Mouse (Mus musculus) myocyte (in vitro differentiated cells): ENCODE measurements around the gene Epc2. TPM values are rescaled to one million over a fixed set of nuclear protein-coding genes. Genes with fewer than 3 reads are reported as not detected.

ENCODE experiments used
- H3K27me3 ChIP-seq: one replicate; pipeline ENCODE4 v1.6.1; 2011; ENCODE audit not compliant: control insufficient read depth, insufficient read depth, insufficient read length
- H3K36me3 ChIP-seq: one replicate; pipeline ENCODE4 v1.6.1; 2011; ENCODE audit not compliant: control insufficient read depth, insufficient read depth
- H3K4me2 ChIP-seq: one replicate; pipeline ENCODE4 v1.6.1; 2011; ENCODE audit warnings: low read depth, control low read depth
- H3K4me3 ChIP-seq: one replicate; pipeline ENCODE4 v1.5.1; 2011; ENCODE audit warnings: mild to moderate bottlenecking, control low read depth, moderate library complexity
- H3K79me2 ChIP-seq: one replicate; pipeline ENCODE4 v1.6.1; 2011; ENCODE audit not compliant: control insufficient read depth, insufficient read depth
- H3ac ChIP-seq: one replicate; pipeline ENCODE4 v1.6.1; 2011; ENCODE audit not compliant: control insufficient read depth, insufficient read length
- CEBPB ChIP-seq: IDR thresholded peaks from 2 replicates; pipeline ENCODE4 v1.6.1; 2011; ENCODE audit warnings: mild to moderate bottlenecking, moderate library complexity; ENCODE audit not compliant: poor library complexity, insufficient read depth, severe bottlenecking
- E2F4 ChIP-seq: IDR thresholded peaks from one replicate; pipeline ENCODE4 v1.6.1; 2011; ENCODE audit warnings: mild to moderate bottlenecking, control low read depth, moderate library complexity; ENCODE audit not compliant: insufficient read depth
- MAX ChIP-seq: IDR thresholded peaks from one replicate; pipeline ENCODE4 v1.6.1; 2011; ENCODE audit warnings: low read depth, mild to moderate bottlenecking, control low read depth
- MYOD1 ChIP-seq, 3 experiments: IDR thresholded peaks; one replicate each; pipeline ENCODE4 v1.6.1; 2011; ENCODE audit warnings: control low read depth in 2 of 3, low read depth in 2 of 3, mild to moderate bottlenecking in 2 of 3, moderate library complexity in 1 of 3; ENCODE audit not compliant: insufficient read length in 2 of 3, control insufficient read depth in 1 of 3
- MYOG ChIP-seq, 3 experiments: IDR thresholded peaks; one replicate each; pipeline ENCODE4 v1.6.1; 2011; ENCODE audit warnings: control low read depth in 2 of 3, low read depth in 2 of 3, mild to moderate bottlenecking in 2 of 3; ENCODE audit not compliant: insufficient read length in 2 of 3, control insufficient read depth in 1 of 3, insufficient read depth in 1 of 3
- POLR2A ChIP-seq: IDR thresholded peaks from one replicate; pipeline ENCODE4 v1.6.1; 2011; ENCODE audit warnings: low read depth, mild to moderate bottlenecking, control low read depth, moderate library complexity; ENCODE audit not compliant: insufficient read length
- POLR2AphosphoS2 ChIP-seq: IDR thresholded peaks from one replicate; pipeline ENCODE4 v1.6.1; 2011; ENCODE audit warnings: low read depth, control low read depth; ENCODE audit not compliant: insufficient read length
- REST ChIP-seq: IDR thresholded peaks from one replicate; pipeline ENCODE4 v1.6.1; 2011; ENCODE audit warnings: mild to moderate bottlenecking, control low read depth, moderate library complexity; ENCODE audit not compliant: insufficient read depth, insufficient read length
- SRF ChIP-seq: IDR thresholded peaks from one replicate; pipeline ENCODE4 v1.6.1; 2011; ENCODE audit warnings: low read depth; ENCODE audit not compliant: control insufficient read depth, insufficient read length
- TCF12 ChIP-seq: IDR thresholded peaks from one replicate; pipeline ENCODE4 v1.6.1; 2011; ENCODE audit warnings: mild to moderate bottlenecking, control low read depth; ENCODE audit not compliant: poor library complexity, insufficient read depth, severe bottlenecking
- TCF3 ChIP-seq: IDR thresholded peaks from one replicate; pipeline ENCODE4 v1.6.1; 2011; ENCODE audit warnings: low read depth, control low read depth; ENCODE audit not compliant: insufficient read length
- USF1 ChIP-seq: IDR thresholded peaks from one replicate; pipeline ENCODE4 v1.6.1; 2011; ENCODE audit warnings: low read depth, mild to moderate bottlenecking, control low read depth, moderate library complexity
- polyA plus RNA-seq: library from polyadenylated mRNA; unstranded; fragments of >200 nt; fragmentation: generic; extraction: Trizol; gene quantifications from one replicate; pipeline ENCODE4 v1.2.1, GENCODE M21; 2012; ENCODE audit warnings: missing spikeins

Epc2 gene
- polyA plus RNA-seq, 1 experiment, result 4.5 TPM

GRCm38 (mm10) chr2:49580585-49580984, 129.3 kb downstream of the Epc2 start:
- Histone ChIP-seq H3K79me2 (no peaks in the 10 kb centered on the region), H3K36me3 (no peaks in the 10 kb centered on the region), H3K27me3 (no peaks in the 10 kb centered on the region), H3ac (no peak overlapping the region), H3K4me3 (no peak overlapping the region), H3K4me2 (peak overlapping the region; percentile 54)
- TF ChIP-seq CEBPB (peak; percentile 47; the same call in 1 of the 2 replicates), MYOD1 (IDR thresholded peaks at IDR 0.05; ENCODE audit: control insufficient read depth in 1 of 3, insufficient read length in 2 of 3, low read depth in 2 of 3) (peak in 2 of 3 experiments; percentile 39 to 83), USF1 (no peak), POLR2A (no peak), TCF12 (peak; percentile 48), MYOG (IDR thresholded peaks at IDR 0.05; ENCODE audit: control insufficient read depth in 1 of 3, insufficient read depth in 1 of 3, insufficient read length in 2 of 3, low read depth in 2 of 3) (peak; percentile 20 to 92 (median 87)), SRF (no peak)

GRCm38 (mm10) chr2:49582546-49582945, 131.3 kb downstream of the Epc2 start:
- peak in 1 of 3 experiments; percentile 31 for TF ChIP-seq MYOD1 (IDR thresholded peaks at IDR 0.05; ENCODE audit: control insufficient read depth in 1 of 3, insufficient read length in 2 of 3, low read depth in 2 of 3)
- TF ChIP-seq REST, result no peak
- H3K79me2 ChIP-seq, result no peaks in the 10 kb centered on the region
- H3K27me3 ChIP-seq, result no peaks in the 10 kb centered on the region
- H3K4me3 ChIP-seq, result no peak overlapping the region
- H3K4me2 ChIP-seq, result no peak overlapping the region
- H3K36me3 ChIP-seq, result no peaks in the 10 kb centered on the region
- no peak overlapping the region for H3ac ChIP-seq

- no peak overlapping the region for H3K4me3 ChIP-seq
- H3K27me3 ChIP-seq, result no peaks in the 10 kb centered on the region
- TF ChIP-seq CEBPB, result no peak
- TF ChIP-seq MYOD1 (IDR thresholded peaks at IDR 0.05; ENCODE audit: control insufficient read depth in 1 of 3, insufficient read length in 2 of 3, low read depth in 2 of 3), result no peak
- no peak for TF ChIP-seq SRF
- no peak for TF ChIP-seq MAX
- no peak for TF ChIP-seq TCF3
- no peak for TF ChIP-seq REST
- TF ChIP-seq MYOG (IDR thresholded peaks at IDR 0.05; ENCODE audit: control insufficient read depth in 1 of 3, insufficient read depth in 1 of 3, insufficient read length in 2 of 3, low read depth in 2 of 3), result no peak
- TF ChIP-seq TCF12, result no peak
- TF ChIP-seq E2F4, result no peak
- TF ChIP-seq POLR2A, result no peak
- no peak for TF ChIP-seq USF1
- TF ChIP-seq POLR2AphosphoS2, result no peak
- H3K36me3 ChIP-seq, result no peaks in the 10 kb centered on the region
- no peaks in the 10 kb centered on the region for H3K79me2 ChIP-seq
- no peak overlapping the region for H3ac ChIP-seq
- H3K4me2 ChIP-seq, result no peak overlapping the region
Observed at GRCm38 (mm10) chr2:49583311-49583710, 132.0 kb downstream of the Epc2 start.

DNA sequence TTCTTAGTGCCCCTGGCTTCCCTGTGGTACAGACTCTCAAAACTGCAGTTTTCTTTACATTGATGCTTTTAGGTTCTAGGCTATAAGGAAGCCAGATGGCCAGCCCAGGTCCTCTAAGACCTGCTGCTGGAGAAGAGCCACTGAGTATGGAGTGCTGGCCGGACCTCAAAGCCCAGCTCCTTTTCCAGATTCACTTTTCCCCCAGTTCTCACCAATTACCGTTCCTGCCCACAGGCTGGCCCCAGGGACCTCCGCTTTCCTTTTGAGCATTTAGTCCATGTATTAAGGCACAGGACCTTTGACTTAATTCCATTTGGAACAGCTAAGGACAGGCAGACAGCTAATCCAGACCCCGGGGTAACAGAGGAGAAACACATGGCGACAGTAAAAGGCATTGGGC, 139.2 kb downstream of the Epc2 start:
- H3K79me2 ChIP-seq, result no peaks in the 10 kb centered on the region
- TF ChIP-seq E2F4 (no peak), USF1 (no peak), POLR2A (no peak), SRF (no peak), MAX (no peak), MYOD1 (IDR thresholded peaks at IDR 0.05; ENCODE audit: control insufficient read depth in 1 of 3, insufficient read length in 2 of 3, low read depth in 2 of 3) (no peak), POLR2AphosphoS2 (no peak), TCF12 (no peak), MYOG (IDR thresholded peaks at IDR 0.05; ENCODE audit: control insufficient read depth in 1 of 3, insufficient read depth in 1 of 3, insufficient read length in 2 of 3, low read depth in 2 of 3) (no peak), TCF3 (no peak), REST (no peak), CEBPB (no peak)
- H3ac ChIP-seq, result no peak overlapping the region
- no peak overlapping the region for H3K4me2 ChIP-seq
- no peak overlapping the region for H3K4me3 ChIP-seq
- no peaks in the 10 kb centered on the region for H3K27me3 ChIP-seq
- no peaks in the 10 kb centered on the region for H3K36me3 ChIP-seq

DNA sequence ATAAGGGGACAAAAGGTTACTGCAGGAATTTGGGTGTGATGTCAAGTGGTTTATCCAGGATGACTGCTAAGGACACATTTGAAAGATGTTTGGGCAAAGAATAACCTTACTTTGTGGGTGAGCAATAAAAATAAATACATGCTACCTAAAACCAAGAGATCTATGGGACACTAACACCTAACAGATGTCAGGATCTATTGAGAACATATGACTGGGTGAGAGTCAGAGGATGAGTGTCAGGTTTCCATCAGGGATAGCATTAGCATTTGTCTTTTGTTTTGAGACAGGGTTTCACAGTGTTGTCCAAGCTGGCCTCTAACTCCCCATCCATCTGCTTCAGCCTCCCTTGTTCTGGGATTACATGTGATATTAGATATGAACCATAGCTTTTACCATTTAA, 141.6 kb downstream of the Epc2 start:
- TF ChIP-seq E2F4 (no peak), MYOD1 (IDR thresholded peaks at IDR 0.05; ENCODE audit: control insufficient read depth in 1 of 3, insufficient read length in 2 of 3, low read depth in 2 of 3) (peak in 1 of 3 experiments; percentile 14), SRF (no peak), MYOG (IDR thresholded peaks at IDR 0.05; ENCODE audit: control insufficient read depth in 1 of 3, insufficient read depth in 1 of 3, insufficient read length in 2 of 3, low read depth in 2 of 3) (peak in 1 of 3 experiments; percentile 23), TCF3 (no peak), POLR2AphosphoS2 (no peak), TCF12 (no peak), POLR2A (no peak), CEBPB (no peak), REST (no peak), USF1 (no peak), MAX (no peak)
- Histone ChIP-seq H3K4me3 (no peak overlapping the region), H3K79me2 (no peaks in the 10 kb centered on the region), H3K4me2 (peak overlapping the region; percentile 13), H3ac (no peak overlapping the region), H3K36me3 (no peaks in the 10 kb centered on the region), H3K27me3 (no peaks in the 10 kb centered on the region)
